Mouse (Mus musculus): ENCODE results near the gene Fam160a2.

The Fam160a2 gene

DNA sequence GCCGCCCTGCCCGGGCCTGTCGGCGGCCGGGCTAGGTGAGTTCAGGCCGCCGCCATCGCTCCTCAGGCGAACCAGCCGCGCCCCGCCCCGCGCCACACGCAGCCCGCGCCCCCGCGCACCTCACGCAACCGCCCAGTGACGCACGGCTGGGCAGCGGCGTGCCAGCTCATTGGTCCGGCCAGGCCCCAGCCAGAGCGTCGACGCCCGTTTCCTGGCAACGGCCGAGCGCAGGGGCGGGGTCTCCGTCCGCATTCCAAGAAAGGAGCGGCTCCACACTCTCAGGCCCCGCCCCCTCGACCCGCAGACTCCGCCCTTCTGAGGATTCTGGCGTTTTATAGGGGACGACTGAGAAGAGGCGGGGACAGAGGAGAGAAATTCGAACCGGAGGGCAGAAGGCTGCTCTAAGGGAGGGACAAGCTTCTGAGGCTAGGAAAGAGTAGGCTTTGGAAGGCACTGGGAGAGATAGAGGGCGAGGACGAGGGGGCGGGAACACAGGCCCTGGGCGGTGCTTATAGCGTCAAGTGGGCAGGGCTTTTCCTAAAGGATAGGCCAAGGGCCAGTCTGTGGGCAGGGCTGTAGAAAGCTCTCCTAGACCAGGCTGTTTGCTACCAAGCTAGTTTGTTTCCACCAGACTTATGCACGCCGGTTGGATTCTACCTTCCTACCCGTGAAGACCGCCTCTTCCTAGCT is at the start of gene Fam160a2:
Gene Fam160a2 (minus strand): TSS at position 120 of the 690 bp plus-strand sequence.
- peak; percentile 100 for DNase-seq (ENCODE audit: low spot score)

DNA sequence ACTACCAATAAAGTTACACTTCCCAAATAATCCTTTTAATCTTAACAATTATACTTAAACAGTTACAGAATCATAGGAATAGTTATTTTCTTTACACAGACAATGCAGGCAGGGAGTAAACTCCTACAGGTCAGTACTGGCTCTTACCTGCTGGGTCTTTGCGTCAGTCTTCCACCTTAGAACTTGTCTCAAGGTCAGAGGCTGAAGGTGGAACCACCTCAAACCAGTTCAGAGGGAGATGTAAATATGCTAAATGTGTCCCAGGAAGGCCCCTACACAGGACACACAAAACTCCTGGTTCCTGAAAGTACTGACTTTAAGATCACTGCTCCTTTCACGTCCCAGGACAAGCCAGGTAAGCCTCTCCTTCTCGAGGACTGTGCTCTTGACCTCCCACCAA is 45.2 kb upstream of the Fam160a2 start:
- DNase-seq (ENCODE audit: low spot score), result no peak

DNA sequence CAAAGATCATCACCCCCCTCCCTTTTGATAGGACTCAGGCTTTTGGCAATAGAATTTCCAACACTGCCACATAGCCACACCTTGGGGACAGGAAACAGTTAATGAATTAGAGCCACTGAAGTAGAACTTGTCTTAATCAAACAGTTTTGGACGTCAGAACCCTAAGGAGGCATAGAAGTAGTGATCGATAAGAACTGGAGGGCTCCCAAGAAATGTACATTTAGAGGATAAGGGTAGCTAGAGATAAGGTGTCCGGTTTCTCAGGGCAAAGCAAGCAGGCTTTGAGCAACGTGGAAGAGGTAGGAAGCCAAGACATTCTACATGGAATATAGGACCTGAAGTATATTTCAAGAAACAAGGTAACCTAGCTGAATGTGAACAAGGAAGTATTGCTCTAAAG is 41.6 kb upstream of the Fam160a2 start:
- no peak for DNase-seq (ENCODE audit: low spot score)

DNA sequence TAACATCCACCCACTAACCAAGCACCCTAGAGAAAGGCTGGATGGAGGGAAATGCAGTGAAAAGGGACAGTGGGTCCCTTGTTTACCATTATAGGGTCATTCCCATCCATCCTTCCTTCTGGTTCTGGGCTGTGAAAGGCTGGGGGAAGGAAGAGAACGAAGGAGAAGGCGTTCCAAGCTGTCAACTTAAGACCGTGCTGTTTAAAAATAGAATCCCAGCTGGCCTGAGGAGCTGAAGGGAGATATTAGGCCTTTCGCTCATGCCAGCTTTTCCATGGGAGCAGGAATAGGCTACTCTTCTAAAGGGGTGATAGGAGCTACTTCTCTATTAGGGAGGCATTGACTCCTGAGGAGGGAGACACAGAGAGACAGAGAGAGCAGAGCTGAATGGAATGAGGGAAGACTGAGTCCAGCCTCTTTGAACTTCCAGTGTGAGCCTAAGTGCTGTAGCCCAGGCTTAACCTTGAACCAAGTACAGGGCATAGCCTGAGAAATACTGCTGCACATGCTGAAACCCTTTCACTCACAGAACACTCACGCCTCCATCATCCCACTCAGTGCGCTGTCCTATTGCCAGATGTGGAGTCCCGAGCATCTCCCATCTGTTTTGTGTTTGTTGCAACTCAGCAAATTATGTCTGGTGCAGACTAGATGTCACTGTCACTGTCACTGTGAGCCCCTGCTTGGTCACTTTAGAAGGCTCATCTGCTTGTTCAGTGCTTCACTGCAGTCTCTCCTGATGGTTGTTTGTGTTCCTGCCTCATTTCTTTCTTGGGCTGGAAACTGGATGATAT is 38.3 kb upstream of the Fam160a2 start:
- DNase-seq (ENCODE audit: low spot score), result no peak

DNA sequence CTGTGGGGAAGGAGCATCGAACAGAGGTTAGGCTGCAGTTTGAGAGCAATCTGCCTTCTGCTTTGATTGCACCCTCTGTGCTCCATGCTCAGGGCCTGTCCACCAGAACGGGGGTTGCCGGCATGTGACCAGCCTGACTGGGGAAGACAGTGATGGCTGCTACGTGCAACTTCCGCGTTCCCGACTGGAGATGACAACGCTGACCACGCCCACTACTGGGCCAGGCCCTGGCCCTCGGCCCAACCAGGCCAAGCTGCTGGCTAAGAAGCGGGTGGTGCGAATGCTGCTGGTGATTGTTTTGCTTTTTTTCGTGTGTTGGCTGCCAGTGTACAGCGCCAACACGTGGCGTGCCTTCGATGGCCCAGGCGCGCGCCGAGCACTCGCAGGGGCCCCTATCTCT is 34.9 kb upstream of the Fam160a2 start:
- DNase-seq (ENCODE audit: low spot score), result no peak

DNA sequence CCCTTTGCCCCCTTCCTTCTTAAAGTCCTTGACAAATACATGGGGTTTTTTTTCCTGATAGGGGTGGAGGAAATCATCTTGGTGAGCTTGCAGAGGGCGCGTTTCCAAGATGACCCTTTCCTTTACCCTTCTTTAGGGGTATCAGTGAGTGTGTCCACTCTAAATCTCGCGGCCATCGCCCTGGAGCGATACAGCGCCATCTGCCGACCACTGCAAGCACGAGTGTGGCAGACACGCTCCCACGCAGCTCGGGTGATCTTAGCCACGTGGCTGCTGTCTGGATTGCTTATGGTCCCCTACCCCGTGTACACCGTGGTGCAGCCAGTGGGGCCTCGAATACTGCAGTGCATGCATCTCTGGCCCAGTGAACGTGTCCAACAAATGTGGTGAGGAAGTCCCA is 34.0 kb upstream of the Fam160a2 start:
- no peak for DNase-seq (ENCODE audit: low spot score)

DNA sequence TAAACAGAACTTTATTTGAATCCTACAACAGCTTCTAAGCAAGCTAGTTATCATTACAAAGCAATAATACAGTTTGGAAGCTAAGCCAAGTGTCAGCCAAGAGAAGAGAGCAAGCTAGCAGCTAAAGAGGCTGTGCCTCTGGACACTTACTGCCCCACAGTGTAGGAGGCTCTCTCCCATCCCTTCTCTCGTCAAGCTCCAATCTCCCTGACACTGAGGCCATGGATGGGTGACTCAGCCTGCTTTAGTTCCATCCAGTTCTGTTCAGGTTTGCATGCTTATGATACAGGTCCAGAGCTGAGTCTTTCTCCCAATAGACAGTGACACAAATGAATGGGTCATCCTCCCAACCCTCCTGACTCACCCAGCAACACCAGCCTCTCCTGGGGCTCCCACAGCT is 32.2 kb upstream of the Fam160a2 start:
- no peak for DNase-seq (ENCODE audit: low spot score)

DNA sequence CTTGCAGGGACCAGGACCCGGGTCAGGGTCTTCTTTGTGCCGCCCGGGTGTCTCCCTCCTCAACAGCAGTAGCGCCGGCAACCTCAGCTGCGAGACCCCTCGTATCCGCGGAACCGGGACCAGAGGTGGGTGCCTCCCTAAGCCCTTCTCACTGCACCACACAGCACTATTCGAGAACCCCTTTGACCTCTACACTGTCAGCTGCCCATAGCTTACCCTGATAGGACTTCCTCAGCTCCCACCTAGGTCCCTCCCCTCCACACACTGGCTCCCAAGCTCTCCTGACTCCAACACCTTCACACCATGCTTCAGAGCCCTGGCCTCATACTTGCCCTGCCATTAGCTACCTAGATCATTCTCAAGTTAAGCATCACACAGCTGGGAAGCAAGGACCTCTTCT is 26.2 kb upstream of the Fam160a2 start:
- no peak for DNase-seq (ENCODE audit: low spot score)

DNA sequence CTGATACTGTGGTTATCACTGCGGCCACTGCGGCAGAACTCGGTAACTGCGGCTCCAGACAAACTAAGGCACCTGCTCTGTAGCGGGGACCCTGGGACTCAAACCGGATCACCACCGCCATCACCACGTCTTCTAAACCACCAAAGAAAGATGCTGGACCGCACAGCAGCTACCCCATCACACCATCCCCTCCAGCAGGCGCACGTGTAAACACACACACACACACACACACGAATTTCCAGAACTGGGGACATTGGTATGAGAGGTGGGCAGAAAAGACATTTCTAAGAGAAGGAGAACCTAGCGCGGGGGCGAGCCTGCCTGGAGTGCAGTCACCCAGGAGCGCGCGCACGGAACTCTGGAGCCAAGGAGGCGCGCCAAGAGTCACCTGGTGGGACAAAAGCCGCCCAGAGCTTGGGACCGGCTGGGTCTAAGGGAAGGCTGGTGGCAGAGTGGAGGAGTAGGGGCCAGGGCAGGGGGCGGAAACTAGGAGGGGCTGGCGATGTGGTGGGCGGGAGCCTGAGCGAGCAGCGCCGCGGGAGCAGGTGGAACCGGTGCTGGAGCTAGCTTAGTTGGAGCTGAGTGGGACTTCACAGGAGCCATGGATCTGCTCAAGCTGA is 25.7 kb upstream of the Fam160a2 start, which contains the start of gene Cckbr:
Gene Cckbr (plus strand): TSS at position 308 of the 620 bp plus-strand sequence.
- DNase-seq (ENCODE audit: low spot score), result peak; percentile 51

DNA sequence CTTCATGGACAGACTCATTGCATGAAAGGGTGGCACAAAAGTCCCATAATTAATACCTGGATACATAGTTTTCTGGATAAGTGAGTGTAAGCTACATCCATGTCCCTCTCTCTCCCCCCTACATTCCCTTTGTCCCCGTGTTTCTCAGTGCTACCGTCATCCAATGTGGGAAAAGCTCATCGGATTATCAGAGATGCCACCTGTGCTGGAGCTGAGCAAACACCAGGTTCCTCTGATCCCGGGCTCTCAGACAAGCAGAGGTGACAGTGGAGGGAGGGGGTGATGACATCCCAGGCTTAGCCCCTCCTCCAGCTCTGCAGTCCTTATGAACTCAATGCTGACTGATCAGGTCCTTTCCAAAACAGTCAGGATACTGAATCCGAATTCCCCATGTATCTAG is 24.5 kb upstream of the Fam160a2 start:
- no peak for DNase-seq (ENCODE audit: low spot score)

DNA sequence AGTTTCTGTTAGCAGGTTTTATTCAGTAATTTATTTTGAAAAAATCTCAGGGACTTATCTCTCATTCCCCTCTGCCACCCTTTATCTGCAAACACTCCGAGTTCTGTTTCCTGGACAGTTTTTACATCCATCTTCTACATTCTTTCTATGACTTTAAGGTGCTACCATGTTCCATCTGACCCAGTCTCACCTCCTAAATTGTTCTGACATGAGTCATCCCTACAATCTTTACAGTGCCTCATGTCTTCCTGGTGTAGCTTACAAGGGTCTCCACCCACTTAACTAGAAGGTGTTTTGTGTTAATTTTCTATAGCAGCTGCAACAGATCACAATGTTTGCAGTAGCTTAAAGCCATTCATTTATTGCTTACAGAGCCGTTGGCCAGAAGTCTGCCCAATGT is 21.0 kb upstream of the Fam160a2 start:
- no peak for DNase-seq (ENCODE audit: low spot score)

DNA sequence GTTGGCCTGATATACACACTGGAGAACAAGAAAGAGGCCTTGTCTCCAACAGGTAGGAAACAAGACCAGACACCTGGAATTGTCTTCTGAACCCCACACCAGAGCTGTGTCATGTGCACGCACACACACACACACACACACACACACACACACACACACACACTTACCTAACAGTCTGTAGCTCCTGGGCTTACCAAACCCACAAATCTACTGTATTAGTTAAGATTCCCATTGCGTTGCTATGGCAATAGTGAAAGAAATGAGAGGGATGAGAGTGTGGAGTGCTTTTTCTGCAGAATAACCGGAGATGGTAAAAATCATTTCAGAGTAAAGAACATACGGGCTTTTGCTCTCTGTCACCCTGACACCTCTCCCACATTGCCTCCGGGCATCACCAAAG is 18.3 kb upstream of the Fam160a2 start:
- no peak for DNase-seq (ENCODE audit: low spot score)

DNA sequence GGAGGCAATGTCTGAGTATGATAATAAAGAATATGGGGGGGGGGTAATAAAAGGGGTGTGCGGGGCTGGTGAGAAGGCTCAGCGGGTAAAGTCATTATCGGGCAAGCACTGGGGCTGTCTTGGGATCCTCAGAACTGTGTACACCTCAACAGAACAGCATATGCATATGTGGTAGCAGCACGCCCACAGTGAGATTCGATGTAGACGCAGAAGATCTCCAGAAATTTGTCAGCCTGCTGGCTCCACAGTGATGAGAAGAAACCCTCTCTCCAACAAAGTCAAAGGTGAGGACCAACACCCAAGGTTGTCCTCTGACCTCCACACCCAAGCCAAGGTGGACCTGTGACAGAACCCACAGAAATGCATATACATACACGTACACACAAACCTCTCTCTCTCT is 16.7 kb upstream of the Fam160a2 start:
- DNase-seq (ENCODE audit: low spot score), result no peak

DNA sequence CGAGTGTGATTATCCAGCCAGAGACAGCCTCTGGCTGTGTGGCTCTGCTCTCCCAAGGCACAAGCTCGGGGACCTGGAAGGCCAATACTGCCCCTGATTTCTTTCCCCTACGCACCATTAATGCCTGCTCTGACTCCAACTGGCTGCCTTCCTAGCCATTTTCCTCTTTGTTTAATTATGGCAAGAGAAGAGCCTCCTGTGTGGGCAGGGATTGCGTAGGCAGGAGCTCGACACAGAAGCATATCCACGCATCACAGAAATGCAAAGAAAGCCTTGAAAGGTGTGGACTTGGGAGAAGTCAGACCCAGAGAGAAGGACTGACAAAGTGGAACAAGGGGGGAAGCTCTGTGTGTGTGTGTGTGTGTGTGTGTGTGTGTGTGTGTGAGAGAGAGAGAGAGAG is 14.5 kb upstream of the Fam160a2 start:
- DNase-seq (ENCODE audit: low spot score), result no peak

DNA sequence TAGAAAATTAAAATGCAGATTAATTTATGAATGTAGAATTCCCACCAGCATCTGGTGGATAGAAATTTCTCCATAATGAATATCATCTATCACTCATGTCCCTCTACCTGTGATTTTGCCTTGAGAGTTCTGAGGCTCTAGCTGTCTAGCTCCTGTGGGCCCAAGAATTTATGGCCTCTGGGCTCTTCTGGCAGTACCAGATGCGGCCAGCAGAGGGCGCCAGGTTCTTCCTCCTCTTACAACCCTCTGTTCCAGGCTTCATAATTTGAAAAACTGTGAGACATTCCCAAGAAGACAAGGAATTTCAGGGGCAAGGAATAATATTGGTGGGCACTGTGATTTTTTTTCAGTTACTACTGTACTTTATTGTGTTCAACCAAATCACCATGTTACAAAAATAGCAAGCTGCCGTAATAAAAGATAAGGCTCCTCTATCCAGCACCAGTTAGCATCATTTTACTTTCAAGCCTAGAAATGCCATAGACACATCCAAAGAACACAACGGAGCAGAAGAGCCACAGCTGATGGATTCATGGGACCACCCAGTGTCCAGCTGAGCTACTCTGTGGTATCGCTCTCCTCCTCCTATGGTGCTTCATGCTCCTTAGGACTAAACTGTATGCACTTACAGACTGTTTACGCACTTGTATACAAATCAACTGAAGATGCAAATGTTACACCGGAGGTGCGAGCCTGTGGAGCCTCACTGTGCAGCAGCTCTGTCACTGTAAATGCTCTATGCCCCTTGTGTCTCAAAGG is 12.2 kb upstream of the Fam160a2 start:
- DNase-seq (ENCODE audit: low spot score), result peak; percentile 88

DNA sequence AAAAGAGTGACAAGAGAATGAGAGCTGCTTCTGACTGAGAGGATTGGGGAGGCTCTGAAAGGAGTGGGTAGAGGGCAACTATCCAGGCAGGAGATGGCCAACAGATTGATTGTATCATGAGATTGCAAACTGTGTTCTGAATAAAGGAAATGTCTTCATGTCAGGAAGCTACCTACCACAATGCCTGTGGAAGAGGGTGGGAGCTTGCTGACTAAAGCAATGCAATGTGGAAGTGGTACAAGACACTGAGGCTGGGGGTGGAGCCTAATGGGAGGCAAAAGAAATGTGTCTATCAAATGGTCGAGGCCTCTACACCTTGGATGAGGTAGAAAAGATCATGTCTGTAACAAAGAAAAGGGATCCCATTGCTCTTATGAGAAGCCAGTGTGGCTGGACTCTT is 6.5 kb upstream of the Fam160a2 start:
- DNase-seq (ENCODE audit: low spot score), result no peak

DNA sequence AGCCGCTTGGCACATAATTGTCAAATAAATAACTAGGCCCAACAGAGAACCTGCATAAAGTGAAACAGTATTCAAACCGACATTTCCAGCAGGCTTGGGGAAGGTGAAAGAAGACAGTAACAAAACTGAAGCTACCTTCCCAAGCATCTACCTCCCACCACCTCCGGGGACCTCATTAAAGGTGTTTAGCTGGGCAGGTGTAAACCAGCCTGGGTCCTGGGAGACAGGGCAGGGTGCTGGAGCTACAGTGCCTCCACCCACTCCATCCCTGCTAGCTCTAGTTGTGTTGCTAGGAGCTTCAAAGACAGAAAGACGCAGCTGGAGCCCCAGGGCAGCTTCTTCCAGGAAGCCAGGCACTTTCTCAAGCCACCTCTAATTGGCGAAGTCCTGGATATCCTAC is 4.4 kb upstream of the Fam160a2 start, which contains the start of gene Cnga4:
Gene Cnga4 (plus strand): TSS at position 301 of the 400 bp plus-strand sequence.
- DNase-seq (ENCODE audit: low spot score), result no peak

DNA sequence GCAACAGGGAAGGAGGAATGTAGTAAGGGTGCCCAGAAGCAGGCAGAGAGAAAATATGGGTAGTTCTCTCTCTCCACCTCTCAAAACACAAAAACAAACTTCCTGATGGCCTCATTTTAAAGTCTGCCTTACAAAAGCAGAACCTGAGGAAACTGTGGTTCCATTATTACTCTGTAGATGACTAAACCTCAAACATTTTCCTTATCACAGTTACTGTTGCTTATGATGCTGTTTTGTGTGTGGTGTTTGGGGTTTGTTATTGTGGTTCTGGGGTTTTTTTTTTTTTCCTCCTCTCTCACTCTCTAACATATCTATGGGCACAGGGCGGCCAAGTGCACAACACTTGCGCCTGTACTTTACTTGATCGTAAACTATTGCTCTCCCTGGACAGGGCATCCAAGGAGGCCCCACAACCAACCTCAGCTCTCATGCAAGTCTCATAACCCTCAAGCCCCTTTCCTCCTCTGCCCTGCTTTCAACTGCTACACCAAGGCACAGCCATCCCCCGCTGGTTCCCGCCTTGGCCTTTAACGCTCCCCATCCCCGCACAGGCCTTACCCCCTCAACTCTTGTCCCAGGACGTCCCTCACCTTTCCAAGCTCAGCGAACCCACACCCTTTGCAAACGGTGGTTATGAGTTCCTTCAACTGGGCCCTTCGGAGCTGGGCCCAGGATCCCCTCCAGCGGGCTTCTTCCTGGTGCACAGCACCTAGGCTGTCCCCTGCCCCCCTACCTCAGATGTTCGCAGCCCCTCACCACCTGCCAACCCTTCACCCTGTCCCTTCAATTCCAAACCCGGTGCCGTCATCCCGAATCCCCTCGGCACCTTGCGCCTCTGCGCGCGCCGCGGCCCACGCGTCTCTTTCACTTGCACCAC is 558 bp downstream of the Fam160a2 start:
- DNase-seq (ENCODE audit: low spot score), result no peak

DNA sequence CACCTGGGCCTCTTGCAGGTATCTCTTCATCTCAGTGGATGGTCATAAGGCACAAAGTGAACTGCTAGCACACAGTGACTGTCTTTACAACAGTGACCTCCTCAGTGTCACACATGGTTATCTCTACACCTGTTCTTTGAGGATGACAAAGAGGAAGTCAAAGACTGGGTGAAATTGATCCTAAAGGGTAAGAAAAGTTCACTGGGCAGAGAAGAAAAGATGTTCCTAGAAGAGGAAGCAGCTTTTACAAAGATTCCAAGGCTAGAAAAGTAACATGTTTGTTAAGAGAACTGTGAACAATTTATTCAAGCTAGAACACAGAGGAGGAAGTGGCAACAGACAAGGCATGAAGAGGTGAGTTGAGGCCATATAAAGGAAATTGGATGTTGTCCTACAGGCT is 3.7 kb downstream of the Fam160a2 start:
- DNase-seq (ENCODE audit: low spot score), result no peak

DNA sequence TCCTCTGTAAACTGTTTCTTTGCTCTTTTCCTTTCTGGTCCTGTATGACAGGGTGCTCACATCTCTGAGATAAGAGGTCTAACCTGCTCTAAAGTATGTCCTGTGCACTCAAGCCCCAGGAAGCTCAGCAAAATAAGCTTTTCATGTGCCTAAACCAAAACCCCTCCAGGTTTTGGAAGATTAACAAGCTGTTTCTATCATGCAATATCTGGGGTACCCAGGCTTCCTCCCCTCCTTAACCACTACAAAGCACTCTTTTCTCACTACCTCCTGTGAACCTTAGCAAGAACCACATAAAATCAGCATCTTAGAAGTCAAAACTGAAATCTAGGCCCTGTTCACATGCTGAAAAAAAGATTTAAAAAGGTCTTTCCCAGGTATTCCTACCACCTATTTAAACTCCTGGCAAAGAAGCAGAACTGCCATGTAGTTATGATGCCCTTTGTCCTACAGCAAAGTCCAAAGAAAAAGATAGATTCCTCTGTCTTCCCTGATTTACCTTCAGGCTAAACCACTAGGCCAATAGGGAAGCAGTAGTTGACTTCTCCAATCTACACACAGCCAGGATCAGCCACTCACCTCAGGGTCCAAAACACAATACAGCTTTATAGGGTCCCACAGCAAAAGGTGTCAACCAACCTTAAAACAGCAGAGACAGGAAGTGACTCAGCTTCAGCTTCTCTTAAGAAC is 4.6 kb downstream of the Fam160a2 start:
- no peak for DNase-seq (ENCODE audit: low spot score)

DNA sequence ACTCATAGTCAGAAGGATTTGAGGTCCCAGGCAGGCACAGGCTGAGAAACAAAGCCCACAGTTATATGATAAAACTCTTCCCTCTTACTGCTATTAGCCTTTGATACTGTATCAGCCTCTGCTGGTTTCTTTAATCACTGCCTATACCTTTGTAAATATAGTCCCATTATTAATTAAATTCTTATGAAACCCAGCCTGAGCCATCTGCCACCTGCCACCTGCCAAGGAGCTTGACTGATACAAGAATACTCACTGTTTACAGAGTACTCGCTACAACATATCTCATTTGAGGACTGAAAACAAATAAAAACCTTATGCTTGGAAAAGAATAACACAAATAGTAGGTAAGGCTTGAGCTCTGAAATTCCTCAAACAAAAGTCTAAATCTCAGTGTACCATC is 5.2 kb downstream of the Fam160a2 start:
- DNase-seq (ENCODE audit: low spot score), result no peak

Measured in retina, embryonic 14.5 days (tissue).